Mouse (Mus musculus) heart, adult 2 months (tissue): ENCODE results near the gene Zranb2.

ENCODE experiments used
- CTCF ChIP-seq: fragments of 200-600 bp; IDR thresholded peaks from 2 replicates; pipeline ENCODE4 v1.8.1; 2022; ENCODE audit warnings: antibody characterized with exemption, mild to moderate bottlenecking, moderate library complexity
- EP300 ChIP-seq: fragments of 200-500 bp; IDR thresholded peaks from 2 replicates; pipeline ENCODE4 v1.6.1; 2011; ENCODE audit warnings: low read depth, low read length, control low read depth; ENCODE audit not compliant: insufficient read depth

DNA sequence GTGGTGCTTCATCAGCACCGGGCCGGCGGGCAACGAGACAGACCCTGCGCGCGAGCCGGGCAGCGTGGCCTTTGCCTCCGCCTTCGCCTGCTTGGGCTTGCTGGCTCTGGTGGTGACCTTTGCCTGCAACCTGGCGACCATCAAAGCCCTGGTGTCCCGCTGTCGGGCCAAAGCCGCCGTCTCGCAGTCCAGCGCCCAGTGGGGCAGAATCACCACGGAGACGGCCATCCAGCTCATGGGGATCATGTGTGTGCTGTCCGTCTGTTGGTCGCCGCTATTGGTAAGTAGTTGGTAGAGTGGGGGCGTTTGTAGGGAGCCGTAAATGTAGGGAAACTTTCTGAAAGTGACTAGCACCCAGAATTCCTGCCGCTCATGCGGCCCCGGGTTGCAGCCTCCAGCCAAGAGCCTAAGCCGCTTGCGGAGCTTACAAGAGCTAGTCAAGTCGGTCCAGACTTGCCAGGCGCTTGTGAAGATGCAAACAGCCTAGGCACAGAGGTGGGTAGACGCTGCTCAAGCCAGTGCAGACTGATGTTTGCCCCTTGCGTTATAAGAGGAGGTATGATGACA, 33.7 kb downstream of the Zranb2 start:
- no peak for TF ChIP-seq EP300
- TF ChIP-seq CTCF, result no peak
